Mouse (Mus musculus) ovary, postnatal 14 days (tissue): Measurements from ENCODE around the gene Cyba.
A peak's percentile ranks its signal among the peaks of the same experiment; 100 is the strongest.

Source experiments
- DNase-seq: peaks from one replicate; pipeline ENCODE4 v3.0.0; 2022; ENCODE audit warnings: low spot score

Cyba gene

DNA sequence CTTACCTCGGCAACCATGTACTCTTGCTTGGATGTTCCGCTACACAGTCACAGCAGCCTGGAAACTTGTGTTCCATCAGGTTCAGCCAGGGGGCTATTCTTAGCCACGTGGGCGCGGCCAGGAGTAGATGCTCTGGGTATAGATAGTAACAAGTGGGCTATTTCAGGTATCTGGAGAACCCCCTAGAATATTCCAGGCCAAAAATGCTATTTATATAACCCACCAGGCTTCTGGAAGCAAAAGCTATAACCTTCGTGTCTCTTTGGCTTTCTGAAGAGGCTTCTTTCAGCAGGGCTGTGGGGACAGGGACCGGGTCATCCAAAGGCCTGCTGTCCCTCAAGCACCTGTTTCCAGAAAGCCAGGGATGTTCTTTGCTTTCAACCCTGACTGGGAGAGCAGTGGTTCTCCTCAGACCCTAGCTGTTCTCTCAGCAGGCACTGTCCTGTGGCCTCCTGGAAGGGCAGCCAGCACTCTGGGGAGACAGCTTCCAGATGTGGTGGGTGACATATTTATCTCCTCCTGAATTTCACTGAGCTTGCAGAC is 18.5 kb upstream of the Cyba start:
- no peak for DNase-seq

DNA sequence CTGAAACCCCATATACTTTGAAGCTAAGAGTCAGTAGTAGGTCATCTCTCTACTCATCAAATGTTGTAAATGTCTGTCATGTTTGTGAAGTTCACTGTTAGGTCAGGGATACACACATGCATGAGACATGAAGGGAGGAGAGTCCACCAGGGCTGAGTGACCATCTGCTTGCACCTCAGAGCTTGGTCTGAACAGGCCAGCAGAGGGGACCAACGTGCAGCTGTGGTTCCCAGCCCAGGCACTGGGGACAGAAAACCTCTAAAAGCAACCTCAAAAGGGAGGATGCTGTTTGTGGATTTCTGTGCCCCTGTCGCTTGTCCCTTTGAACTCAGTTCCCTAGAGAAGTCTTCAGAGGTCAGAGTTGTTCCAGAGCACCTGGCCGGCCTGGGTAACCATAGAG is 12.5 kb upstream of the Cyba start:
- DNase-seq: no peak

GRCm38 (mm10) chr8:122444058-122444748 is 11.5 kb upstream of the Cyba start:
- DNase-seq: peak; percentile 70

DNA sequence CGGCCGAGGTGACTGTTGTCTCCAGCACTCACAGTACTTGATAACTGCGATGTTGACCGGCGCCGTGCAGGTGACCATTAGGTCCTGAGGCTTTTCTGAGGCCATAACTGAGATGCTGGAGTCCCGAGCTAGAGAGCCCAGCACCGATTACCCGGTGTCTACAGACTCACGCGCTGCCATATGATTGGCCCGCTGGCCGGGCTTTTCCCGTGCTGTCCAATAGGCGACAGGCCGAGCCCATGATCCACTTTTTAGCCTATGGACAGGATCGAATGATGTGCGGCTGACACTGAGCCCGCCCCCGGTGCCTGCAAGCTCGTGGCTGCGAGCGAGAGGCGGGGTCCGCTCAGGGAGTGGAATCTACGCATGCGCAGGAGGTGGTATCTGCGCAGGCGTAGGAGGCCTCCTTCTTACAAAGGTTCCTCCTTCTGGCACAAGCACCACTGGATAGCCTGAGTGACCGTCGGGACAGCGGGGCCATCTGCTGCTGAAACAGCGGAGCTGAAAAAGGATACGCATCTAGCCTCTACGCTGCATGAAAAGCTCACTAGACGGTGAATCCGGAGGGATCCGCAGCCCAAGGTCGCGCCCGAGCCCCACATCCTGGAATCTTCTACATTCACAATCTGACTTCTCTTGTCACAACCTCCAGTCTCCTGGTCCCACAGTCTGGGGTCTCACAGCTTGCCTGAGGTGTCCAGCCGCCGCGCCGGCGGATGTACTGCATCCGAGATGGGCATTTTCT is 10.7 kb upstream of the Cyba start, which contains the start of gene Mvd:
Mvd (minus strand) TSS at position 161 of the 745 bp plus-strand sequence.
- DNase-seq: peak; percentile 94

DNA sequence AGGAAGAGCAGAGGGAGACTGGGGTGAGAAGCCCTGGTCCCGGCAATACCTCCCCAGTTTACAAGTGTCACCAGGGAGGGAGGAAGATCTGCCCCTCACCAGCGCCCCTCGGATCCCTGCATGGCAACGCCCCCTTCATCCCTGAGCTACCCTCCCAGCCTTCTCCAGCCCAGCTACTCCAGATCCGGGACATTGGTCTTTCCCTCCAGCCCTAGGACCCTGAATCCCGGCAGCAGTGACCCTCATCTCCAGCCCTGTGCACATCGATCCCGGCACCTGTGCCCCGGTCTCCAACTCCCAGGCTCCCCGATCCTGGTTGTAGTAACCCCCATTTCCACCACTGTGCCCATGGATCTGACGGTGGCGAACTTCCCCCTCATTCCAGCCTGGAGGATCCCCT is 10.1 kb upstream of the Cyba start:
- DNase-seq: no peak

GRCm38 (mm10) chr8:122442356-122442755 is 9.6 kb upstream of the Cyba start:
- DNase-seq: no peak

DNA sequence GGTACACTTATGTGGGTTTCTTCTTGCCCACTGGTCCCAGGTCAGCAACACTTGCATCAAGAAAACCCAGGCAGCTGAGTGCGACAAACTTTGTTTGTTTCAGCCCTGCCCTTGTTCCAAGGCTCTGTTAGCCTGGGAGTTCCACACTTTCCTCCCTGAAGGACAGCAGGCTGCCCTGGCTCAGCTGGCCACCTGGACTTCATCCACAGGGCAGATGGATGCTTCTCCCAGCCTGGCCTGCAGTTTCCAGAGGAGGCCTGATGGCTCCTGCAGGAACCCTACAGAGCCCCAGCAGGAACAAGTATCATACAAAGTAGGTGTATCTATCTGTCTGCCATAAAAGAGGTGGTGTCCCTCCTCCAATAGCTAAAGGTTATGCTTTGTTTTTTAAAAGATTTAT is 8.6 kb upstream of the Cyba start:
- no peak for DNase-seq

- no peak for DNase-seq
These were observed 6.6 kb upstream of the Cyba start for GRCm38 (mm10) chr8:122439336-122439735.

DNA sequence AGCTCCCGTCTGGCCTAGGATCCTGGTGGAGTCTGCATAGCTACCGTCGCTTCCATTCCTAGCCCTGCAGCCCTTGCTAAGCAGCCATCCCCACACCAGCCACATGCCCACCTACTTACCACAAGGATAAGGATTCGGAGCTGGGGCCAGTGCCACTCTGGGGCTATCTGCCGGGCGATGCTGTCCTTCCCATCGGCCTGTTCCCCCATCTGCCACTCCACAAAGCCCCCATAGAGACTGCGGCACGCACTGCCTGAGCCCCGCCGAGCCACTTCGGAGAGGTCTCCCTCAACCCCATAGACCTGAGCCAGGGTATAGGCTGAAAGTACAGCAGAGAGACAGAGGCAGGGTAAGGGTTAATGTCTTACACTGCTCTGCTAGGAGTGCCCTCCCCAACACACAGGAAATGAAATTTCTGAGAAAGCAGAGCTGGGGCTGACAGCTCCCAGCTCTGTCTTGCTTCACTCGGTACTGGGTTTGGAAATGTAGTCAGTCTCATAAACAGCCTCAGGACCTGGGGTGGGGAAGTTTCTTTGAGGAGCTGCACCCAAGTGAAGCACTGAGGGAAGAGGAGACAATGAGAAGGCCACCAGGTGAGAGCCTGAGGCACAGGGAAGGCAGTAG is 5.1 kb upstream of the Cyba start:
- no peak for DNase-seq

- DNase-seq: no peak
These were observed 3.9 kb upstream of the Cyba start for GRCm38 (mm10) chr8:122436586-122437125.

DNA sequence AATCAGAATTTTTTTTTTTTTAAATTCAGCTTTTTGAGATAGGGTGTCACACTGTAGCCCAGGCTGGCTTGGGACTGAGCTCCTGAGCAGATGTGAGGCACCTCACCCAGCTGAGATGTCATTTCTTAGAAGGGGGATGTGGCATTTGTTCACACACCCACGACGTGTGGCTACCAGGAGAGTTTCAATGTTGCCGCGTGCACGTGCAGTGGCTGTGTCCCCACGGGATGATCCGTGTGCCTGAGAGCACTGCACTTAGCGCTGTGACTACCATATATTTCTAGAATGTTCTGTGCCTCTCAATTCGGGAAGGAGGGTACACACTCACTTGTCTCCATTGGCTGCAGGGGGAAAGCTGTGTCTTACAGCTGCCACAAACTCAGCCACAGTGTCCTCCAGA is 3.4 kb upstream of the Cyba start:
- no peak for DNase-seq

DNA sequence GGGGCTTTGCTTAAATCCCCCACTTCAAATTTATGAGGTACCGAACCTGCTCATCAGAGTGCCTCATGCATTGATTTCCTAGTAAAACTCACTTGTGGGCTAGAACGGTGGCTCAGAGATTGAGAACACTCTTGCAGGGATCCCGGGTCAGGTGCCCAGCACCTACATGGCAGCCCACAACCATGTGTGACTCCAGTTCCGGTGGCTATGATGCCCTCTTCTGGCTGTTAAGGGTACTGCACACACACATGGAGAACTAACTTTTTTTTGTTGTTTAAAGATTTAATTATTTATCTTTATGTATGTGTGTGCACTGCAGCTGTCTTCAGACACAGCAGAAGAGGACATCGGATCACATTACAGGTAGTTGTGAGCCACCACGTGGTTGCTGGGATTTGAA is 2.6 kb upstream of the Cyba start:
- no peak for DNase-seq

DNA sequence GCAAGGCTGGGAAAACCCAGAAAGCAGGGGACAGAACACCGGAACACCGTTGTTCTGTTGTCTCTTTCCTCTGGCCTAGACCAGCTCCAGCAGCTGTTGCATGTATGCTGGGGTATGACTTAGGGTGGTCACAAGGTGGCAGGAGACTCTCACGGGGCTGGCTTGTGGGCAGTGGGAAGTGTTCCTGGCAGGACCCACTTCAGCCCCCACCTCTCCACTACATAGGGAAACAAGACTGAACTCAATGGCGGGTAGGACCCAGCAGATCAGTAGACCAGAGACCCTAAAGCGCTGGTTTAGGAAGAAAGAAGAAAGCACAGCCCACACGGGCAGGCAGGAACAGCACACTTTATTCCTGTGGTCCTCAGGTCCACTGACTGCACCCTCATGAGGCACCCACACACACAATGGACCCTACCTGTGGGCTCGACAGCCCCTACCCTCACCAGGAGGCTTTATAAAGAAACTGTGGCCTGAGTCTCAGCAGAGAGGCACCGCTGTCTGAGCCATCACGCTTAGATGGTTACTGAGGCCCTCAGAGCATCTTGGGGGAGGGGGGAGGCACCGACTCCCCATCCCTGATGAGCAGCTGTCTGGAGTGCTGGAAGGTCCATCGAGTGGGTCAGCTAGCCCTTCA is 657 bp upstream of the Cyba start:
- DNase-seq: no peak

GRCm38 (mm10) chr8:122431694-122432442 is 862 bp downstream of the Cyba start:
- DNase-seq: no peak

GRCm38 (mm10) chr8:122430646-122431045 is 2.1 kb downstream of the Cyba start:
- DNase-seq: no peak

DNA sequence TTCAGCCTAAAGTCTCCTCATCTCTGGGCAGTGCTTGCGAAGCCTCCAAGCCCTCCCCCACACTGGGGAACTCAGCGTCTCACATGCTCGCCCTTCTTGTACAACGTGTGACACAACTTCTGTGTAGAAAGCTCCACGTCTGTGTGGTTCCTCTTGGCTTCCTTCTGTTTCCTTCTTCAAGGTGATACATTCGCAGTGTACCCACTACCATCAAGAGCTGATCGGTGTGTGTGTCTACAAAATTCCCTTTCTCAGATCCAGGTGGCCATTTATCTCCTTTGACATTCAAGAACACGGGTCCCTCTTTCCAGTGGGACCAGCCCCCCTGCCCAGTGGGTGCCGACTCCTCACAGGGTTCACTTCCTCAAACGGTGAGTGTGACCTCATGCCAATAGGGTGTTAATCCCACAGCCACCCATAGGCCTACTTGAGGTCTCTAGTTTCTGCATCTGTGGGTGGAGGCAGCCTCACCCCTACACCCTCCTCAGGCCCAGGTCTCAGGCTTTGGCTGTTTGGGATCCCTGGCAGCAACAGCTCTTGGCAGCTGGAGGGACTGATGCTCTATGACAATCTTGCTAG is 2.6 kb downstream of the Cyba start:
- no peak for DNase-seq

- no peak for DNase-seq
These were observed 4.6 kb downstream of the Cyba start for GRCm38 (mm10) chr8:122428163-122428562.

DNA sequence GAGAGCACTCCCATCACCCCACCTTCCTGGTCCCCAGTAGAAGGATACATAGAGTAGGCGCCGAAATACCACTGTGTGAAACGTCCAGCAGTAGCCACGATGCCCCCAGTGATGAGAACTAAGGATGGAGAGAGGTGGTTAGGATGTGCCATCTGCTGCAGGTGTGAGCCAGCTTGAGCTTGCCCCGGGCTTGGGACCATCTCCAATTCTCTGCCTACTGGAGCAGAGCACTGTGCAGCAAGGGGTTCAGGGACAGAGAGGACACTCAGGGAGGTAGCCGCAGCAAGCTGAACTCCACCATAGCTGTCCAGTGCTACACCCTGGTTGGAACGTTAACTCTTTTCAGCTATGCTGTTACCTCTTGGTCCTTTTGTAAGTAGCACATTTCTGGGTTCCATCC is 5.1 kb downstream of the Cyba start:
- DNase-seq: no peak

- no peak for DNase-seq
These were observed 6.6 kb downstream of the Cyba start for GRCm38 (mm10) chr8:122426145-122426544.

- peak; percentile 38 for DNase-seq
These were observed 9.1 kb downstream of the Cyba start for GRCm38 (mm10) chr8:122423659-122424058.

DNA sequence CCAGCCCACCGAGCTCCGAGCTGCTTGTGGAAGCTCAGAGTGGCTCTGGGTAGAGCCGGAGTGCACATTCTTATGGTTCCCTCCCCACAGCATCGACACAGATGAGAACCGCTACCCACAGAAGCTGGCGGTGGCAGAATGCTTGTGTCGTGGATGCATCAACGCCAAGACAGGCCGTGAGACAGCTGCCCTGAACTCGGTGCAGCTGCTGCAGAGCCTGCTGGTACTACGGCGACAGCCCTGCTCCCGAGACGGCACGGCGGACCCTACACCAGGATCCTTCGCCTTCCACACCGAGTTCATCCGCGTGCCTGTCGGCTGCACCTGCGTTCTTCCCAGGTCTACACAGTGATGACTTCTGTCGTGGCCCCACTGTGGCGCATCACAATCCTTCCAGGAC is 9.5 kb downstream of the Cyba start:
- DNase-seq: no peak
